Mouse (Mus musculus) embryo, embryonic 10 days (tissue): ENCODE measurements around the gene Eif3k.

Experiments used
- DNase-seq: peaks from one replicate; pipeline ENCODE4 v3.0.0-alpha.2; 2015; ENCODE audit warnings: low spot score

The Eif3k gene

DNA sequence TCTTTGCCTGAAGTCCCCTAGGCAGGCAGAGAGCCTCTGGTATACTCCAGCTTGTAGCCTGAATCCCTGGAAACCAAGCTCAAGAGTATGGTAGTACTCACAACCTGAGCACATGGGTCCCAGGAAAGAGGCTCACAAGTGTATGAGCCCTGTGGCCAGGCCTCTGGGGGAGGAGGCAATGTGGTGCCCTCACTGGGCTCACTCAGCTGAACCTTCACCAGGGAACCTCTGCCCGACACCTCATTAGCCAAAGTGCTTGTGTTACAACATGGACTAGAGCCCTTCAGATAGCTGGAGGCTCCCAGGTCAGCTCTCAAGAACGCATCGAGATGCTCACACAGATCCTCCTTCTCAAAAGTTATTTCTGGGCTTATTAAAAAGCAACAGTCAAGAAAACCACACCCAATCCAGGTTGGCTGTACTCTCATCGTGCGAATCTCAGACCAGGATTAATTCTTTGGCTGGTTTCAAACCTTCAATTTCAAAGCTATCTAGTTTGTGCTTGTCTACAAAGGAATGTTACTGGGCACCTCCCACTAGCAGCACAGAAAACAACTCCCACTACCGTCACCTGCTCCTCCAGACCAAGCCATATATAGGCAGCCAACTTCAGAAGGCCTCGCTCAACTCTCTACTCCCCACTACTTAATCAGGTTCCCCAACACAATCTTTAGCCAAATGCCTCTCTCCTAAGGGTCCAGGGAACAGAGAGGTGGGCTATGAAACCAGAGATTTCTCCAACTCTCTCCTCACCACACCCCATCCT, 42.1 kb downstream of the Eif3k start:
- no peak for DNase-seq

DNA sequence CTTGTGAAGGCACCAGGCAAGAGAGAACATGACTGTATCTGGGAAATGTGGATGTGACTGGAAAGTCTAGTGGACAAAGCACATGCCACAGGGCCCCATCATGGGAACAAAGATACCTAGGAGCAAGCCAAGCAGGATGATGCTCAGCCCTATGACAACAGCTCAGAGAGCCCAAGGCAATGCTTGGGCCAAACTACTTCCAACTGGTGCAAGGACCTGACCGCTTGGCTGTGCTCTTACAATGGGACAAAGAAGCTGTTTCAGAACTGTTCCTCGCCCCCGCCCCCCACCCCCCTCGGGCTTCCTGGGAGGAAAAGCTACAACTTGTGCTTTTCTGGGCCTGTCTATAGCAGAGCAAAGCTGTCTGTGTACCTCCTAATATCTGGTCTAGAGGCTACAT, 43.0 kb downstream of the Eif3k start:
- no peak for DNase-seq

DNA sequence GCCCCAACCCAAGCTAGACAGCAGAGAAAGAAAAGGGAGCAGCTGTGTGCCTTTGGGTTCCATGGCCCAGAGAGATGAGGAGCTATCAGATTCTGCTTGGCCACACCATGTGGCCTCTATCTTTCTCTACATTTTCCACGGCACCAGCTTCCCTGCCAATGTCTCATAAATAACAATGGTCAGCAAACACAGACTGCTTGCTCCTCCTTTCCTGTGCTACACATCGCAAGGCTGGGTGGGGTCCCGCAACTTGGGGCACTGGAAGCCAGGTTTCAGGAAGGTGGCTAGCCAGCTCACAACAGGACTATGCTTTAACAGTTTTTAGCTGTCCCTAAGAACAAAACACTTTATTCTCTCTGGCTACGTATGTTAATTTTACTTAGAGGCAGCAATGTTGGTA, 44.9 kb downstream of the Eif3k start:
- DNase-seq = no peak

DNA sequence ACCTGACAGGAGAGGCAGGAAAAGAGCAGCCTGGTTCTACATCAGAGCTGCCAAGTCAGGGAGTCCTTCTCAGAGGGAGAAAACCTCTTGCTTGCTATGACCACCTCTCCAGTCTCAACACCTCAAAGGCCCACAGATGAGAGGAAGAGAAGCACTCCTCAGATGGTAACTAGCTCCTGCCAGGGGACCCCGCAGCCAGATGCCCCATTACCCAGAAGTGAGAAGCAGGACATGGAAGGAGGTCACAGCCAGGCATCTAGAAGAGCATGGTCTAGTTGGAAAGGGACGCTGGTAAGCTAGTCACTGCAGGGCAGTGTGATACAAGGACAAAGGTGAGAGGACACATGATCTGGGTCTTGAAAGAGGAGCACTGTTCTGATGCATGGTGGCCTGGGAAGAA, 47.8 kb downstream of the Eif3k start:
- no peak for DNase-seq

DNA sequence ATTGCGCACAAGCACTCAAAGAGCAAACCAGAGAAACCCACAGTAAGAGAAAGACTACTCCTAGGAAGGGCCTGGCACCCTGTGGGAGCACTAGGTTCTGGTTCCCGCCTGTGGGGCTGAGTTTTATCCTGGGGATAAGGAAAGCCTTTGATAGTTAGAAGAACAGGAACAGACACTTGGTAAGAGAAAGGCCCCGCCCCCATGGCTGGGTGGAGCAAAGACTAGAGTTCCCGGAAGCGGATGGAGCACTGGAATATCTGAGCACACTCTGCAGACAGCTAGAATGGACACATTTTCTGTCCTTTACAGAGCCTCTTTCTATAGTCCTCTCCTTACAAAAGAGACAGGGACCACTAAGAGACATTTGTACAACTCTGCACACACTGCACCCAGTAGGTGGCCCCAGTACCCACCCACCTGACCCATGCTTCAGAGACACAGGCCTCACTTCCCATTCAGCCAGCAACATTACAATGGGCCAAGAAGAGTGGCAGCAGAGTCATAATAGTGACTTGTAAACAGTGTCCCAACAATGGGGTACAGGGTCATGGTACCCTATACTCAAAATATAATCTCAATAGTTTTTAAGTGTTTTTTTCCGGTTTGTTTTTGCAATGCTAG, 49.1 kb downstream of the Eif3k start:
- DNase-seq = no peak

DNA sequence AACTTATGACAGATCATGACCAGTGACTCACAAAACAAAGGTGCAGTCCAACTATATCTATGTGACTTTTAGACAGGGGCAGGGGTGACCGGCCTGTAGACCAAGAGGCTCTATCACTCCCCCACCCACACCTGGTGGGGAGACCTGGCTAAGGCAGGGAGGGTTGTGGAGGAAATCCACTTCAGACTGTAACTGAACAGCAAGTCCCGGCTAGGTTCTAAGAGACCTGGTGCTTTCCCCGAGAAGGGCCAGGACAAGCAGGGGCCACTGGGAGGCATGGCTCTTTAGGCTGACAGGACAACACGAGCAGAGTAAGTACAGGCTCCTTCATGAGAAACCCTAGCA, 50.0 kb downstream of the Eif3k start:
- no peak for DNase-seq

DNA sequence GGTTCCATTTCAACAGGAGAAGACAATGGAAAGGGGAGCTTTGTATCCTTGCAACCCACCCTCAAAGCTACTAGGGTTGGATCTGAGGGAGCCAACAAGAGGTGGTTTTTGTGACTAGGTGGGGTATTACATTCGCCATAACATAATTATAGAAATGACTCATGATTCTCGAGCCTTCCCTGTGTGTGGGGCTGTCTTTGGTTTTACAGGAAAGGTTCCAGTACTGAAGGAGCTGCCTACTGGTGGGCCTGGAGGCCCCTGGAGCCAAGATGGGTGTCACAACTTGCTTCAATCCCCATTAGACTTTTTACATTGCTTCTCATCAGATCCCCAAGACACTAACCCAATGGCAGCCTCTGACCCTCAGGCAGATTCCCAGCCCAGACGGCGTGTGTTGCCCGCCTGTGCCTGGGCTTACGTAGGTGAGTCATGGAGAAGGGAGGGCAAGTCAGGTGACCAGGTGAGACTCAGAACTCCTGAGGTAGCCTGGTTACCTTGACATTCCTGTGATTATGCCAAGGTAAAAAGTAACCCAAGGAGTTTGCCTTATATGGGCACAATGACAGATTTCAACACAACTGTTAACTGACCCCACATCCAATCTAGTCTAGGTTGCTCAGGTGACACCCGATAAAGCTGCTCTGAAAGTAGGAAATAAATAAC, 50.5 kb downstream of the Eif3k start:
- DNase-seq = no peak

DNA sequence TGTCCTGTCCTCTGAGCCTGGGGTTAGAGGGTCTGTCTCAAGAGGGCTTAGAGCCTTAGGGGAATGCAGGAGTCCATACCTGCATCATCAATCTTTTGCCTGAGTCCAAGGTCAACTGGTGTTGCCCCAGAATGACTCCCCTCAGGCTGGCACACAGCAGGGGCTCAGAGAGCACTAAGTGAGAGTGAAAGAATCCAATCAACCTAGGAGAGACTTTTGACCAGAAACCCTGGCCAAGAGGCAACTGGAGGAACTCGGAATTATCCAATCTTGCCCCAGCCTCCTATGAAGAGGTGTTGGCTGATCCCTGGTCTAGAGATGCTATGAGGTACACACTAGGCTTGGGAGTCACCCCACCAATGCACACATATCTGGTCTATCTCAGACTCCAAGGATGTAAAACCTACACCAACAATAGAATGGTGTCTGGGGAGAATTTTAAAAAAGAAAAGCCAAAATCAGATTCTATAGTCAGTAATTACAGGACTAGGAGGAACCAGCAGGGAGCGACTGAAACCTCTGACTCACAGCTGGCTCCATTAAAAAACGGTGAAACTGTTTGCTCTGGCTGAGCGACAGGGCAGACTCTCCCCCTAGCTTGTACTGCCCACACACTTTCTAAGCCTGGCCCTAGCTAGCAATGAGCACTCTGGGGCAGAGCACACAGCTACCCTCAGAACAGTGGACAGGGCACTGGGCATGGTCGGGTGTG, 51.2 kb downstream of the Eif3k start:
- DNase-seq = no peak

DNA sequence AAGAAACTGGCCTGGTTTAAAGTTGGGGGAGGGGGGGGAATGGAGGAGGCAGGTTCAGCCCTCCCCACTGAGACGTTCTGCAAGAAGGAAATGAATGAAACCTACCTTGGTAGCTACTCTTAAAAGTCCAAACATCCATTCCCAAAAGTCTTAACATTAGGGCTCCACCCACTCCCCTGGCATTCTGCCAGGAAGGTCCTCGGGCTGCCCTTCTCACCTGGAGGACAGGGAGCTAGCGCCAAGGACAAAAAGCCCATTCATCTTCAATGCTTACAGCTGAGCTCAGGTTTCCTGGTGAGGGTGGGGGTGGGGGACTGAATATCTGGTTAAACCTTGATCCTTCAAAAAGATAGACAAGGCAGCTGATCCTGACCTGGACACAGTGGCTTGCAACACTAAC, 52.3 kb downstream of the Eif3k start:
- no peak for DNase-seq

DNA sequence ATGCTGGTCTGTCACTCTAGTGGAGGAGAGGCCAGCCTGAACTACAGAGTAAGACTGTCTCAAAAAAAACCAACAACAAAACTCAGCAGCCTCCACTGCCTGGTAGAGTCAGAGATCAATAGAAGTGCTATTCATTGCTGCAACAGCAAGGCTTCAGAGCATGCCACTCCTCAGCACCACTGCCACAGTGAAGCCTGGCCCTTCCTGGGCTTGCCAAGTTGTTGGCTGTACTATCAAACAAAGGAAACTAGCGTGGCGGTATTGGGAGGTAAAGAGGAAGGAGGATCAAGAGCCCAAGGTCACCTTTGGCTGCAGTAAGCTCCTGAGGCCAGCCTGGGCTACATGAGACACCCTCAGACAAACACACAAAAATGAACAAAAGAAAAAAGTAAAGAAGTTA, 55.5 kb downstream of the Eif3k start:
- no peak for DNase-seq

DNA sequence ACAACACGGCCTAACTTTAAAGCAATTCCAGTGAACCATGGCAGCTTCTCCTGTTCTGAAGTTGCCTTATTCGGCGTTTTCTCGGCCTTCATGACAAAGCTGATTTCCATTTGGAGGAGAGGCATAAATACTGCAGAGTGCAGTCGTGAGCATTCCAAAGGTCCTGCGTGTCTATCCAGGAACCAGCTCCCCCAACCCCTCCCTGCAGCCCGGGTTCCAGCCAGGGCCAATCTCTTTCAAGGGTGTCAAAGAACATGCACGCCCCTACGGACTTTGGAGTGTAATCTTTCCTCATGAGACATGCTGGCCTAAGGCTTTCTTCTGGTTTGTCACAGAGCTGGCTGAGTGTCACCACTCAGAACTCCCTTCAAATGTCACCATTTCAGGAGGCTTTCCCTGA, 56.3 kb downstream of the Eif3k start:
- DNase-seq = peak; percentile 58

DNA sequence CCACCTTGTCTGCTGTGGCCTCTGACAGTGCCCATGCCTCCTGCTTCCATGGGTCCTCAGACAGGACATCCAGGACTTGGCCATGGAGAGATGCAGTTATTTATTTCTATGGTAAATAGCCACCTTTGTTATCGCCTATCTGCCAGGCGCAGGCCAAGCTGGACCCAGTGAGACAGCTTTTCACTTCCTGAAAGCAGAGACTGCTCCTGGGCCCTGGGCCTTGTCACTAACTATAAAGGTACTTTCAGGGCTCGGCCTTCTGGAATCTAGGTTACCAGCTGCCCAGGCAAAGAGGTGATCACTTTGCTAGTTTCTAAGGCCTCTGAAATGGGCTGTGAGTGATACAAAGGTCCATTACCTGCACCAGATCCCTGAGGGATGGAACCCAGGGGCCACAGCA, 56.9 kb downstream of the Eif3k start:
- no peak for DNase-seq

DNA sequence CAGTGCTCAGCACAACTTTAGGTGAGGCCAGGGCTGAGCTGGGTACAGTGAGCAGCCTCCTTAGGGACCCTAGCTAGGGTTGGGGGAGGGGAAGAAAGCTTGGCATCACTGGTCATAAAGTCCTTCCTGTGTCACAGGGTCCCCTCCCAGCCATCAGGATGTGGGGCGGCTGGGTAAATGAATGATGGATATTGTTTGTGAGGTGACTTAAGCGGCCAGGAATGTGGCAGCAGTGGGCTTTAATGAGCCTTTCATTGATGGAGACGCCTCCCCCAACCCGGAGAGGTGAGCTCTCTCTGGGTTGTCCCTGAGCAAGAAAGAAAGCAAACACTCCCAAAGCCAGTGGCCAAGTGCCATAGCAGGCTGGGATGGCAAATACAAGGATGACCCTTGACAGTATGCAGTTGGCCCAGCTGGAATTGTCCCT, 57.8 kb downstream of the Eif3k start:
- DNase-seq = peak; percentile 74

DNA sequence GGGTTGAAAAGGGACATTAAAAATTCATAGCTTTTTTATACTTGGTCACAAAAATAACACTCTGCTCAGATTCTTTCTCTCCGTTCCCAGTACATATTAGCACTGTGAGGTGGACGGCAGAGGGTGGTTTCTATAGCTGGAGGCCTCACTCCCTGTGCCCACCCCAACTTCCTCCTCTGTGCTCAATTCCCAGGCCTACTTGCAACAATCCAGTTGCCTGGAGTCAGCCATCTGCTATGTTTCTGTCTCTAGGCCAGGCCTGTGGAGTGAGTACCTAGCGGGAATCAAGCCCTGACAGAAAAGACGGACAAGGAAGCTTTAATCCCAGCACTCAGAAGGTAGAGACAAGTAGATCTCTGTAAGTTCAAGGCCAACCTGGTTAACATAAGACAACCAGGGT, 59.1 kb downstream of the Eif3k start:
- no peak for DNase-seq

DNA sequence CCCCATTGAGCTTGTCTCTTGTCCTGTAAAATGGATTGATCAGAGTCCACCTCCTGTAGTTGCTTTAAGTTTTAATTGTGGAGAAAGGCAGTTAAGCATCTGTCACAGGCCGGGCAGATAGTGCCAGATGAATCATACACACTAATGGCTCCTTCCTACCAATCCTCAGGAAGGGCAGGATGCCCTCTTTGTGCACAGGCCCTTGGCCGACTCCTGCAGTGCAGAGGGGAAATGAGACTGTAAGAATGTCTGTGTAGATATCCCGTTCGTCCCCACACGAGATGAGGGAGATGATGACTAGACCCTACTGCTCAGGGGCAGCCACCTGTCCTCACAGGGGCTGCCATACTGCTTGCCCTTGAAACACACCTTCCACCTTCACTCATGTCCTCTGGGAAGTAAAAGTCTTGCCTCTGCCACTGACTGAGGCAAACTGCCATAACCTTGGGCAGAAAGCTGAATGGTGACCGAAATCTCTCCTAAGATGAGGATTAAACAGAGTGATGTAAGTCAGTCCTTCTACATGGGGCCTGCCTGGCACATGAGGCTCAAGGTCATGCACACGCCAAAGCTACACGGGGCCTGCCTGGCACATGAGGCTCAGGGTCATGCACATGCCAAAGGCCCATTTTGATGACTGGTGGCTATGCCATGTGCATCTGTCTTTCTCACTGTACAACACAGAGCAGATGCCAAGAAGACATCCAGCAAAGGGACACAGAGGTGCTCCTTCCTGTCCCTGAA, 59.8 kb downstream of the Eif3k start:
- no peak for DNase-seq
